Mouse (Mus musculus) CD4-positive, CD25-positive, alpha-beta regulatory T cell (primary cell): ENCODE measurements around the gene Olfr924. TPM values are rescaled to one million over a fixed set of nuclear protein-coding genes. Genes with fewer than 3 reads are reported as not detected.

Source experiments
- polyA plus RNA-seq: library from polyadenylated mRNA; unstranded; fragments of 100-300 nt; shearing (Covaris generic); gene quantifications from one replicate; pipeline ENCODE4 v1.2.1, GENCODE M21; 2017

The Olfr924 gene
- not detected for polyA plus RNA-seq

GRCm38 (mm10) chr9:38844149-38844548 is at the start of gene Olfr924:
Olfr924 (plus strand) TSS chr9:38844449.

GRCm38 (mm10) chr9:38814314-38814713 is 29.9 kb upstream of the Olfr924 start, which contains the start of gene Olfr922:
Olfr922 (plus strand) TSS chr9:38814614.

GRCm38 (mm10) chr9:38826245-38826644 is 18.0 kb upstream of the Olfr924 start, which contains the start of gene Olfr923:
Olfr923 (plus strand) TSS chr9:38826545.

GRCm38 (mm10) chr9:38854760-38855159 is 10.5 kb downstream of the Olfr924 start, which contains the start of gene Olfr26:
Olfr26 (plus strand) TSS chr9:38855060.

GRCm38 (mm10) chr9:38876826-38877225 is 32.6 kb downstream of the Olfr924 start, which contains the start of gene Olfr926:
Olfr926 (plus strand) TSS chr9:38877126.

Other genes with a start within 250 kb of the Olfr924 start
- gene Olfr914, start 239.3 kb upstream of the Olfr924 start, polyA plus RNA-seq: not detected
- gene Olfr916, start 184.6 kb upstream of the Olfr924 start, polyA plus RNA-seq: 0.08 TPM
- not detected for gene Olfr917, start 178.6 kb upstream of the Olfr924 start, polyA plus RNA-seq
- gene Olfr918, start 169.8 kb upstream of the Olfr924 start, polyA plus RNA-seq: not detected
- not detected for gene Olfr919, start 140.8 kb upstream of the Olfr924 start, polyA plus RNA-seq
- 40.3 TPM for gene Vwa5a, start 126.2 kb upstream of the Olfr924 start, polyA plus RNA-seq
- 0.10 TPM for gene Olfr920, start 92.2 kb upstream of the Olfr924 start, polyA plus RNA-seq
- gene Olfr921, start 71.4 kb upstream of the Olfr924 start, polyA plus RNA-seq: 0.06 TPM
- not detected for gene Olfr922, start 29.8 kb upstream of the Olfr924 start, polyA plus RNA-seq
- gene Olfr923, start 17.9 kb upstream of the Olfr924 start, polyA plus RNA-seq: 0.24 TPM
- not detected for gene Olfr26, start 10.6 kb downstream of the Olfr924 start, polyA plus RNA-seq
- not detected for gene Olfr926, start 32.7 kb downstream of the Olfr924 start, polyA plus RNA-seq
- gene Olfr930, start 85.4 kb downstream of the Olfr924 start, polyA plus RNA-seq: not detected
- gene Olfr933, start 127.9 kb downstream of the Olfr924 start, polyA plus RNA-seq: not detected
- gene Olfr934, start 143.9 kb downstream of the Olfr924 start, polyA plus RNA-seq: not detected
- gene Olfr935, start 155.2 kb downstream of the Olfr924 start, polyA plus RNA-seq: not detected
- not detected for gene Olfr146, start 178.9 kb downstream of the Olfr924 start, polyA plus RNA-seq
- gene Olfr937, start 220.5 kb downstream of the Olfr924 start, polyA plus RNA-seq: not detected
- gene Olfr938, start 234.4 kb downstream of the Olfr924 start, polyA plus RNA-seq: not detected